Mouse (Mus musculus): ENCODE results near the gene Gm3187.
"Not testable (repeated sequence)": the region's sequence is repeated elsewhere in the genome, so short reads cannot be mapped to it uniquely, and the experiment has no call there.

The Gm3187 gene

GRCm38 (mm10) chr14:5483907-5484306, at the start of gene Gm3187:
TSS of gene Gm3187 (plus strand) at chr14:5484207.
- not testable (repeated sequence) for DNase-seq

GRCm38 (mm10) chr14:5455367-5455766, 28.6 kb upstream of the Gm3187 start, which contains the start of gene Gm3194:
TSS of gene Gm3194 (minus strand) at chr14:5455467.
- DNase-seq = not testable (repeated sequence)

GRCm38 (mm10) chr14:5460469-5460868, 23.5 kb upstream of the Gm3187 start:
- DNase-seq = not testable (repeated sequence)

- not testable (repeated sequence) for DNase-seq
Measured at GRCm38 (mm10) chr14:5477730-5478129, 6.3 kb upstream of the Gm3187 start, which contains the start of gene Gm8246. TSS of gene Gm8246 (minus strand) at chr14:5477830.

GRCm38 (mm10) chr14:5501374-5501773, 17.4 kb downstream of the Gm3187 start, which contains the start of gene Gm3488:
TSS of gene Gm3488 (plus strand) at chr14:5501674.
- DNase-seq = not testable (repeated sequence)

- not testable (repeated sequence) for DNase-seq
Measured at GRCm38 (mm10) chr14:5538196-5538595, 54.2 kb downstream of the Gm3187 start, which contains the start of gene Gm3532. TSS of gene Gm3532 (plus strand) at chr14:5538496.

Data from lung, postnatal 14 days (tissue).